Mouse (Mus musculus) embryonic facial prominence, embryonic 15.5 days (tissue): ENCODE data around the gene Nfkb1. TPM values are rescaled to one million over a fixed set of nuclear protein-coding genes. Genes with fewer than 3 reads are reported as not detected.

Experiments
- ATAC-seq: fragments of 200-750 bp; cut with Nextera tagmentation; 2 replicates; pipeline ENCODE4 v1.8.0; 2017; ENCODE audit warnings: low read depth, moderate TSS enrichment; ENCODE audit not compliant: insufficient number of reproducible peaks, low FRiP score, low TSS enrichment
- H3K27ac ChIP-seq: fragments of 300-500 bp; sonication (generic); replicated peaks from 2 replicates; pipeline ENCODE4 v1.5.1; 2015; ENCODE audit warnings: mild to moderate bottlenecking, inconsistent platforms
- H3K27me3 ChIP-seq: fragments of 300-500 bp; sonication (generic); 2 replicates; pipeline ENCODE4 v1.6.1; 2015; ENCODE audit warnings: inconsistent platforms
- H3K36me3 ChIP-seq: fragments of 300-500 bp; sonication (generic); 2 replicates; pipeline ENCODE4 v1.6.1; 2015; ENCODE audit warnings: mild to moderate bottlenecking, inconsistent platforms
- H3K4me1 ChIP-seq: fragments of 300-500 bp; sonication (generic); 2 replicates; pipeline ENCODE4 v1.6.1; 2015; ENCODE audit warnings: inconsistent platforms
- H3K4me2 ChIP-seq: fragments of 300-500 bp; sonication (generic); replicated peaks from 2 replicates; pipeline ENCODE4 v1.6.1; 2015; ENCODE audit warnings: mild to moderate bottlenecking, inconsistent platforms
- H3K4me3 ChIP-seq: fragments of 300-500 bp; sonication (generic); replicated peaks from 2 replicates; pipeline ENCODE4 v1.5.1; 2015; ENCODE audit warnings: mild to moderate bottlenecking, inconsistent platforms
- H3K9ac ChIP-seq: fragments of 300-500 bp; sonication (generic); 2 replicates; pipeline ENCODE4 v1.6.1; 2015; ENCODE audit warnings: inconsistent platforms
- H3K9me3 ChIP-seq: fragments of 300-500 bp; sonication (generic); replicated peaks from 2 replicates; pipeline ENCODE4 v1.6.1; 2016; ENCODE audit warnings: inconsistent platforms
- WGBS: fragments of 180-500 bp; shearing (Covaris S2); methylation state at CpG from one replicate; pipeline ENCODE4 v1.1.7; 2015; 5-methylcytosine and 5-hydroxymethylcytosine counted together
- polyA plus RNA-seq: library from polyadenylated mRNA; unstranded; fragments of >200 nt; fragmentation: Nextera tagmentation; extraction: Ambion mirVana; gene quantifications from 2 replicates; pipeline ENCODE4 v1.2.1, GENCODE M21; 2015

The Nfkb1 gene
- polyA plus RNA-seq, 1 experiment from 2014 or later, result 25.4 TPM

GRCm38 (mm10) chr3:135640856-135641622 lies 50.3 kb downstream of the Nfkb1 start:
- H3K9ac ChIP-seq, result no peak overlapping the region
- H3K27me3 ChIP-seq, result no peaks in the 10 kb centered on the region
- H3K27ac ChIP-seq, result no peak overlapping the region
- H3K9me3 ChIP-seq, result no peaks in the 10 kb centered on the region
- peaks cover 39% of the 10 kb centered on the region for H3K36me3 ChIP-seq
- no peak overlapping the region for H3K4me3 ChIP-seq
- ATAC-seq, result no peak
- H3K4me2 ChIP-seq, result no peak overlapping the region
- H3K4me1 ChIP-seq, result no peaks in the 10 kb centered on the region
- 83% methylated on average over 16 of the region's 16 CpGs for WGBS

DNA sequence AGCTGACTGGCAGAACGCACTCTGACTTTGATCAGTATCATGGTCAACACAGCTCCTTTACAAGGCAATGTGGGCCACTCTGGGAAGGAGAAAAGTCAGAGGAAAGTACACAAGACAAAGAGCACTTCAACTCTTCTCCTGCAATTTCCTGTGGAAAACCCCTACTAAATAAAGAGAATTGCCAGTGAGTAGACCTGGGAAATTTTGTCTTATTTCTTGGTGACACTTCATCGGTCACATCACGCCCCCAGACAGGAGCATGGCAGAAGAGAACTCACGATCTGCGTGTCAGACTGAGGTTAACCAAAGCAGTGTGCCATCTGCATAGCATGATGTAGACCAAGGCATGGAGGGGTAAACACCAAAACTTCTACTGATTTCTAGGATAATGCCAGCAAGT lies 51.1 kb downstream of the Nfkb1 start:
- Histone ChIP-seq H3K27me3 (no peaks in the 10 kb centered on the region), H3K27ac (no peak overlapping the region), H3K9me3 (no peaks in the 10 kb centered on the region), H3K9ac (no peak overlapping the region), H3K4me3 (no peak overlapping the region), H3K4me2 (no peak overlapping the region), H3K36me3 (peaks cover 38% of the 10 kb centered on the region; the same call in 1 of the 2 replicates), H3K4me1 (no peaks in the 10 kb centered on the region)
- ATAC-seq, result no peak
- 95% methylated on average over 5 of the region's 5 CpGs for WGBS

- Histone ChIP-seq H3K27me3 (no peaks in the 10 kb centered on the region), H3K4me2 (no peak overlapping the region), H3K9ac (no peak overlapping the region), H3K4me1 (no peaks in the 10 kb centered on the region), H3K36me3 (peaks cover 23% of the 10 kb centered on the region; the same call in 1 of the 2 replicates), H3K4me3 (no peak overlapping the region), H3K27ac (no peak overlapping the region), H3K9me3 (no peaks in the 10 kb centered on the region)
- no peak for ATAC-seq
- 84% methylated on average over 5 of the region's 5 CpGs for WGBS
Observed at GRCm38 (mm10) chr3:135637592-135637991, 53.8 kb downstream of the Nfkb1 start.

- H3K4me1 ChIP-seq, result no peaks in the 10 kb centered on the region
- WGBS, result 55% methylated on average over 14 of the region's 14 CpGs
- no peak for ATAC-seq
Observed at GRCm38 (mm10) chr3:135636454-135636853, 54.9 kb downstream of the Nfkb1 start.

DNA sequence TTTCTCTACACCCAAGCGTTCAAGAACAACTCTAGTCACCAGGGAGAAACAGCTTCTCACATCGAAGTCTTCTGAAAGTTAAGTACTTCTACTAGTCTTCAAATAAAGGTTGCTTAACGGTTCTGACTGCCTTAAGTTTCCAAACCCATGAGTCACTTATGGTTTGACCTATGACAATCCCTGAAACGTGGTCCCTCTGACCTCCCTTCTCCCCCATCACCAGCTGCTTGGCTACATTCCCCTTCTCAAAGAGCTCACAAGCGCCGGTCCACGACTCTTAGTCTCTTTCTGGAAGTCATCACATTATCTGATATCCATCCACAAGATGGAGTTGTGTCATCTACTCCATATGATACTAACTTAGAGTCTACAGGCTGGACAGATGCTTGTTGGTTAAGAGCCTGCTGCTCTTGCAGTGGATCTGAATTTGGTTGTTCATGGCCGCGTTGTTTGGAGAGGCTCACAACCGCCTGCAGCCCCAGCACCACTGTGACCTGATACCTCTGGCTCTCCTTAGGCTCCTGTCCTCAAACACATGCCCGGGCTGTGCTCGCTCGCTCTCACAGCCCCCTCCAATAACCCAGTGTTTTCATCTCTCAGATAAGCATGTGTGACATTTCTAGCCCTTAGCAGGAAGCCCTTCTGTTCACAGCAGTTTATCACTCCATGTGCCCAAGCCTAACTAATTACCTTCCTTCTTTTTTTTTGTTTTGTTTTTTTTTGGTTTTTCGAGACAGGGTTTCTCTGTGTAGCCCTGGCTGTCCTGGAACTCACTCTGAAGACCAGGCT lies 55.5 kb downstream of the Nfkb1 start:
- H3K4me1 ChIP-seq, result no peaks in the 10 kb centered on the region
- no peaks in the 10 kb centered on the region for H3K9me3 ChIP-seq
- peaks cover 15% of the 10 kb centered on the region; the same call in 1 of the 2 replicates for H3K36me3 ChIP-seq
- WGBS, result 83% methylated on average over 14 of the region's 14 CpGs
- no peak overlapping the region for H3K27ac ChIP-seq
- H3K27me3 ChIP-seq, result no peaks in the 10 kb centered on the region
- no peak overlapping the region for H3K9ac ChIP-seq
- no peak overlapping the region for H3K4me3 ChIP-seq
- ATAC-seq, result no peak
- no peak overlapping the region for H3K4me2 ChIP-seq

More at GRCm38 (mm10) chr3:135636454-135636853, 54.9 kb downstream of the Nfkb1 start:
- H3K4me2 ChIP-seq, result no peak overlapping the region
- peaks cover 19% of the 10 kb centered on the region; the same call in 1 of the 2 replicates for H3K36me3 ChIP-seq
- H3K9me3 ChIP-seq, result no peaks in the 10 kb centered on the region
- H3K27me3 ChIP-seq, result no peaks in the 10 kb centered on the region
- no peak overlapping the region for H3K4me3 ChIP-seq
- H3K27ac ChIP-seq, result no peak overlapping the region
- no peak overlapping the region for H3K9ac ChIP-seq

DNA sequence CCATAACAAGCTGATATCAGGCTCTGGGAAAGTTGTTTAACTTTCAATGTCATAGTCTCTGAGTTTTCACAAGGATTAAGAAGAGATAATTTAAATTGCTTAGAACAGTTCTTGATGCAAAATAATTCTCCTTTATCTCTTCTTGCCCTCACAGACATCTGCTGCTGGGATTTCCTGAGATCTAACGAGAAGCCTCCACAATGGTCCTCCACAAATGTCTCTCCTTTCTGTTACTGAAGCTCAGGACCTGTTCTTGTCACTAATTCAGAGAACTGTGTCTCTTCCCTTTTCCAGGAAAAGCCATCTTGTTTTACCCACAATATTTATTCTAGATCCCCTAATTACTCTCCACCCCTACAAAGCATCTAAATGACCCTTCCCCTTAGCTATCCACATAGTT lies 56.3 kb downstream of the Nfkb1 start:
- no peak overlapping the region for H3K27ac ChIP-seq
- H3K9ac ChIP-seq, result no peak overlapping the region
- no peaks in the 10 kb centered on the region for H3K4me1 ChIP-seq
- no peaks in the 10 kb centered on the region for H3K9me3 ChIP-seq
- WGBS, result 85% methylated on average over 1 of the region's 1 CpGs
- H3K36me3 ChIP-seq, result peaks cover 19% of the 10 kb centered on the region; the same call in 1 of the 2 replicates
- H3K4me3 ChIP-seq, result no peak overlapping the region
- no peaks in the 10 kb centered on the region for H3K27me3 ChIP-seq
- H3K4me2 ChIP-seq, result no peak overlapping the region
- no peak for ATAC-seq

GRCm38 (mm10) chr3:135634275-135634674 lies 57.1 kb downstream of the Nfkb1 start:
- Histone ChIP-seq H3K4me1 (no peaks in the 10 kb centered on the region), H3K36me3 (peaks cover 20% of the 10 kb centered on the region; the same call in 1 of the 2 replicates), H3K9me3 (no peaks in the 10 kb centered on the region), H3K27me3 (no peaks in the 10 kb centered on the region), H3K9ac (no peak overlapping the region), H3K4me2 (no peak overlapping the region), H3K27ac (no peak overlapping the region), H3K4me3 (no peak overlapping the region)
- 86% methylated on average over 3 of the region's 3 CpGs for WGBS
- ATAC-seq, result no peak

DNA sequence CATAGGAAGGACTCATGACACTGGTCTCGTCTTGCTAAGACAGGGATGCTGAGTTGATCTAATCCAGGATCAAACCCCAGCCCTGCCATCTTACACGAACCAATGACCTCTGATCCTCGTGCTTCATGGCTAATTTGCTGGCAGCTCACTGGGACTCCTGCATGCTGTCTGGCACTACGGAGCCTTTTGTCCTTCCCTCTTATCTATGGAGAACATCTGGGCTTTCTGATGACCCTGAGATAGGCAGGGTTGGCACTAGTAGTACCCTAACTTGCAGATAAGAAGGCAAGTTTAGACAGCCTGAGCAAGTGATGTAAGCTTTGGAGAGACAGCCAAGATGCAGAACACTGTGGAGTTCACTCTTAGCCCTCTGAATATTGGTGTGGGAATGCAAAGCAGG lies 59.5 kb downstream of the Nfkb1 start:
- WGBS, result 41% methylated on average over 4 of the region's 4 CpGs
- no peak for ATAC-seq
- Histone ChIP-seq H3K9ac (no peak overlapping the region), H3K36me3 (peaks cover 31% of the 10 kb centered on the region), H3K4me3 (no peak overlapping the region), H3K4me1 (no peaks in the 10 kb centered on the region), H3K9me3 (no peaks in the 10 kb centered on the region), H3K27me3 (no peaks in the 10 kb centered on the region), H3K4me2 (no peak overlapping the region), H3K27ac (no peak overlapping the region)

- H3K4me1 ChIP-seq, result no peaks in the 10 kb centered on the region
- no peak overlapping the region for H3K9ac ChIP-seq
- H3K27ac ChIP-seq, result no peak overlapping the region
- no peak overlapping the region for H3K4me2 ChIP-seq
- H3K36me3 ChIP-seq, result peaks cover 29% of the 10 kb centered on the region
- H3K4me3 ChIP-seq, result no peak overlapping the region
- ATAC-seq, result no peak
- no peaks in the 10 kb centered on the region for H3K9me3 ChIP-seq
- WGBS, result 61% methylated on average over 10 of the region's 10 CpGs
- H3K27me3 ChIP-seq, result no peaks in the 10 kb centered on the region
Observed at GRCm38 (mm10) chr3:135631096-135631457, 60.3 kb downstream of the Nfkb1 start.

DNA sequence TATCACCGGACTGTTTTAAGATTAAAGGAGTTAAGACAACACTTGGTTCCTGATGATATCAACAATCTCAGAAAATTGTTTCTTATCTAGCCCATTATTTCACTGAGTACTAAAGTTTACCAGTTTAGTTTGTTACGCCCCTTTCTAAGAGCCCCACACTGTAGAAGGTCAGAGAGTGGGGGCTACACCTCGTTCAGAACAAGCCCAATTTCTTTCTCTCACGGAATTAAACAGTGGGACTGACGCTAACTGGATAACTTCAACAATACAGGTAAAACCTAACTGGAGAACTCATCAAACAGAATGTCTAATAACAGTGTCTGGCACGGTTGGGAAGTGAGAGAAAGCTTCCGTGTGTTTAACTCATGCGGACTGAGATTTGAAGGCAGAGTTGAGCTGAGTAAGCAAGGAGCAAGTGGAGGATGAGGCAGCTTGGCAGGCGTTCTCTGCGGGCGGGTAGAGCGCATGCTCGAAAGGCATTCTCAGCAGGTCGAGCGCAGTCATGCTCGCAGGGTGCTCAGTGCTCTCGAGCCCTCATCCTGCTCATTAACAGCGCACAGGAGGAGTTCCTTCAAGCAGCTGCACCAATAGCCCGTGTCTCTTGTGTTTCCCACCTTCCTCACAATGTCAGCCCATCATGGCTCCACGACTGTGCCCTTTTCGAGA lies 60.8 kb downstream of the Nfkb1 start:
- ATAC-seq, result no peak

GRCm38 (mm10) chr3:135629830-135630355 lies 61.5 kb downstream of the Nfkb1 start:
- no peaks in the 10 kb centered on the region for H3K9me3 ChIP-seq
- H3K4me3 ChIP-seq, result no peak overlapping the region
- ATAC-seq, result no peak
- no peaks in the 10 kb centered on the region for H3K27me3 ChIP-seq
- H3K27ac ChIP-seq, result no peak overlapping the region
- peaks cover 36% of the 10 kb centered on the region for H3K36me3 ChIP-seq
- WGBS, result 80% methylated on average over 4 of the region's 4 CpGs
- H3K4me1 ChIP-seq, result no peaks in the 10 kb centered on the region
- H3K4me2 ChIP-seq, result no peak overlapping the region
- no peak overlapping the region for H3K9ac ChIP-seq

More for the DNA sequence above, 60.8 kb downstream of the Nfkb1 start:
- Histone ChIP-seq H3K4me2 (no peak overlapping the region), H3K36me3 (peaks cover 30% of the 10 kb centered on the region), H3K4me1 (no peaks in the 10 kb centered on the region), H3K27ac (no peak overlapping the region), H3K4me3 (no peak overlapping the region), H3K27me3 (no peaks in the 10 kb centered on the region), H3K9me3 (no peaks in the 10 kb centered on the region), H3K9ac (no peak overlapping the region)
- 77% methylated on average over 21 of the region's 21 CpGs for WGBS
